26 mouse cellular contexts compared by ENCODE assay signal in genomic region chr3:85820839-85821548, GRCm38 (mm10). TPM values are rescaled to one million over a fixed set of nuclear protein-coding genes. Genes with fewer than 3 reads are reported as not detected.
DNase-seq lines count a peak whose midpoint lies in the region; ATAC-seq and TF ChIP-seq lines count a peak whose summit lies in the region.
"Had no signal": no experiment of that assay in that cellular context is flagged by ENCODE, and none has a peak within 500 bp of the region (broad histone marks: within the 10 kb centered on the region; RNA-seq: fewer than 3 reads in every experiment).

No protein-coding gene starts in this region.

- no peaks in the 10 kb centered on the region for H3K36me3 ChIP-seq in forebrain, embryonic 16.5 days (ENCODE audit: control insufficient read depth, insufficient read depth)
- H3K36me3 ChIP-seq in forebrain, embryonic 11.5 days (ENCODE audit: control insufficient read depth, insufficient read depth, low read length), result no peaks in the 10 kb centered on the region
- no peaks in the 10 kb centered on the region for H3K36me3 ChIP-seq in kidney, postnatal 0 days (ENCODE audit: insufficient read depth, low read length)
- no peaks in the 10 kb centered on the region for H3K36me3 ChIP-seq in midbrain, embryonic 15.5 days (replicated peaks)
- H3K36me3 ChIP-seq: embryonic facial prominence, embryonic 12.5 days; heart, embryonic 13.5 days; kidney, embryonic 15.5 days; liver, embryonic 12.5 days had no signal

- no peaks in the 10 kb centered on the region for H3K9me3 ChIP-seq in forebrain, embryonic 16.5 days (ENCODE audit: control insufficient read depth, low read length)
- H3K9me3 ChIP-seq in forebrain, embryonic 11.5 days (ENCODE audit: control insufficient read depth, low read length), result no peaks in the 10 kb centered on the region
- no peaks in the 10 kb centered on the region for H3K9me3 ChIP-seq in kidney, postnatal 0 days (replicated peaks; ENCODE audit: low read length)
- no peaks in the 10 kb centered on the region for H3K9me3 ChIP-seq in midbrain, embryonic 15.5 days
- H3K9me3 ChIP-seq: embryonic facial prominence, embryonic 12.5 days; heart, embryonic 13.5 days; kidney, embryonic 15.5 days; liver, embryonic 12.5 days had no signal

- no peaks in the 10 kb centered on the region for H3K27me3 ChIP-seq in forebrain, embryonic 16.5 days (replicated peaks; ENCODE audit: control insufficient read depth, insufficient read depth, low read length)
- H3K27me3 ChIP-seq in forebrain, embryonic 11.5 days (ENCODE audit: control insufficient read depth, insufficient read depth, low read length), result no peaks in the 10 kb centered on the region
- H3K27me3 ChIP-seq in kidney, postnatal 0 days (ENCODE audit: insufficient read depth, low read length), result no peaks in the 10 kb centered on the region
- H3K27me3 ChIP-seq in midbrain, embryonic 15.5 days (replicated peaks), result no peaks in the 10 kb centered on the region
- H3K27me3 ChIP-seq: embryonic facial prominence, embryonic 12.5 days; heart, embryonic 13.5 days; kidney, embryonic 15.5 days; liver, embryonic 12.5 days; Patski had no signal

- no peak for DNase-seq in forebrain, embryonic 11.5 days (ENCODE audit: low spot score)
- peak; percentile 32 for DNase-seq in kidney, postnatal 0 days (ENCODE audit: low spot score)
- no peak for DNase-seq in kidney, postnatal 10 days
- peak; percentile 26 for DNase-seq in retina, embryonic 14.5 days (ENCODE audit: low spot score)
- no peak for DNase-seq in thymus, postnatal 25 days
- DNase-seq: adrenal gland, postnatal 14 days; cerebellum, adult 11-12 months; cerebellum, adult 9-11 months; embryo, embryonic 11 days; gastrocnemius, postnatal 10 days; heart, postnatal 10 days; kidney, adult 18-20 months; kidney, postnatal 4 days; left cerebral cortex, postnatal 4 days; liver, postnatal 0 days; lung, postnatal 4 days; right cerebral cortex, postnatal 14 days had no signal

- TF ChIP-seq CTCF in kidney, postnatal 0 days (IDR thresholded peaks at IDR 0.05; ENCODE audit: low read depth), result no peak

- H3K27ac ChIP-seq in forebrain, embryonic 16.5 days (ENCODE audit: low read length), result peak overlapping the region; percentile 65
- H3K27ac ChIP-seq in forebrain, embryonic 11.5 days (ENCODE audit: low read depth, low read length), result no peak overlapping the region
- H3K27ac ChIP-seq in kidney, postnatal 0 days, result no peak overlapping the region
- peak overlapping the region; percentile 76 for H3K27ac ChIP-seq in midbrain, embryonic 15.5 days
- H3K27ac ChIP-seq: embryonic facial prominence, embryonic 12.5 days; heart, embryonic 13.5 days; kidney, embryonic 15.5 days; liver, embryonic 12.5 days had no signal

- H3K4me1 ChIP-seq in forebrain, embryonic 16.5 days (replicated peaks; ENCODE audit: control insufficient read depth, insufficient read depth, low read length), result peaks cover 3% of the 10 kb centered on the region; the same call in 1 of the 2 replicates
- no peaks in the 10 kb centered on the region for H3K4me1 ChIP-seq in forebrain, embryonic 11.5 days (replicated peaks; ENCODE audit: control insufficient read depth, insufficient read depth, low read length)
- H3K4me1 ChIP-seq in kidney, postnatal 0 days (replicated peaks; ENCODE audit: insufficient read depth, low read length), result peaks cover 4% of the 10 kb centered on the region; the same call in 1 of the 2 replicates
- H3K4me1 ChIP-seq in midbrain, embryonic 15.5 days, result 0 out of 2 replicates have a peak, but pooled peaks cover 6% of the 10 kb centered on the region
- H3K4me1 ChIP-seq: embryonic facial prominence, embryonic 12.5 days; heart, embryonic 13.5 days; liver, embryonic 12.5 days had no signal

- H3K4me3 ChIP-seq in forebrain, embryonic 16.5 days (replicated peaks; ENCODE audit: low read length), result no peak overlapping the region
- H3K4me3 ChIP-seq in forebrain, embryonic 11.5 days (ENCODE audit: low read depth, low read length), result no peak overlapping the region
- H3K4me3 ChIP-seq in kidney, postnatal 0 days (replicated peaks; ENCODE audit: low read depth, low read length), result no peak overlapping the region
- peak overlapping the region; percentile 17; the same call in 1 of the 2 replicates for H3K4me3 ChIP-seq in midbrain, embryonic 15.5 days
- H3K4me3 ChIP-seq: embryonic facial prominence, embryonic 12.5 days; heart, embryonic 13.5 days; kidney, embryonic 15.5 days; liver, embryonic 12.5 days; megakaryocyte, embryonic 14.5 days had no signal

- no peak overlapping the region for H3K9ac ChIP-seq in forebrain, embryonic 16.5 days (replicated peaks; ENCODE audit: low read depth, low read length)
- no peak overlapping the region for H3K9ac ChIP-seq in forebrain, embryonic 11.5 days (ENCODE audit: low read length)
- no peak overlapping the region for H3K9ac ChIP-seq in kidney, postnatal 0 days (ENCODE audit: low read depth, low read length)
- H3K9ac ChIP-seq in midbrain, embryonic 15.5 days, result no peak overlapping the region
- H3K9ac ChIP-seq: embryonic facial prominence, embryonic 12.5 days; heart, embryonic 13.5 days; kidney, embryonic 15.5 days; liver, embryonic 12.5 days; liver, postnatal 0 days had no signal

- no peak for ATAC-seq in forebrain, embryonic 16.5 days
- ATAC-seq in forebrain, embryonic 11.5 days (replicated peaks; ENCODE audit: low FRiP score), result no peak
- ATAC-seq in kidney, postnatal 0 days (replicated peaks; ENCODE audit: low FRiP score, low read depth), result no peak
- peak; percentile 86 for ATAC-seq in midbrain, embryonic 15.5 days (replicated peaks)
- ATAC-seq: inflammation-experienced regulatory T-cells, adult 6 months; liver, embryonic 12.5 days; liver, postnatal 0 days; Patski had no signal

- H3K4me2 ChIP-seq in forebrain, embryonic 16.5 days (ENCODE audit: low read length), result no peak overlapping the region
- H3K4me2 ChIP-seq in forebrain, embryonic 11.5 days (ENCODE audit: low read depth, low read length, severe bottlenecking), result no peak overlapping the region
- no peak overlapping the region for H3K4me2 ChIP-seq in kidney, postnatal 0 days (ENCODE audit: low read length)
- peak overlapping the region; percentile 37 for H3K4me2 ChIP-seq in midbrain, embryonic 15.5 days
- H3K4me2 ChIP-seq: embryonic facial prominence, embryonic 12.5 days; heart, embryonic 13.5 days; kidney, embryonic 15.5 days; liver, embryonic 12.5 days had no signal

- 65% methylated on average over 15 of the region's 15 CpGs for WGBS in forebrain, embryonic 16.5 days
- 85% methylated on average over 15 of the region's 15 CpGs for WGBS in forebrain, embryonic 11.5 days
- 59% methylated on average over 15 of the region's 15 CpGs for WGBS in kidney, postnatal 0 days
- 34% methylated on average over 15 of the region's 15 CpGs for WGBS in midbrain, embryonic 15.5 days

RNA-seq across cellular contexts. Expression of gene Fam160a1, which starts 3.9 kb away (rescaled TPM):
- polyA plus RNA-seq in forebrain, embryonic 16.5 days (2015; fragmentation: Nextera tagmentation; extraction: Ambion mirVana), result 1.4 and 1.7 TPM in 2 replicates
- 0.64 and 0.67 TPM in 2 replicates for polyA plus RNA-seq in forebrain, embryonic 11.5 days (2014; fragmentation: Nextera tagmentation; extraction: Ambion mirVana)
- 5.5 and 6.8 TPM in 2 replicates for polyA plus RNA-seq in kidney, postnatal 0 days (2015; fragmentation: Nextera tagmentation; extraction: Ambion mirVana)
- 0.21 and 0.45 TPM in 2 replicates for polyA plus RNA-seq in midbrain, embryonic 15.5 days (2015; fragmentation: Nextera tagmentation; extraction: Ambion mirVana)

Comparison
In these comparisons a context has a peak if more than half of its experiments do, and no peak if none do; other contexts are left out.
1. H3K27ac ChIP-seq: peak in forebrain, embryonic 16.5 days (single experiment) and midbrain, embryonic 15.5 days (single experiment); none in forebrain, embryonic 11.5 days (single experiment) and kidney, postnatal 0 days (single experiment).
2. DNase-seq: peak in kidney, postnatal 0 days (single experiment) and retina, embryonic 14.5 days (single experiment); none in forebrain, embryonic 11.5 days (single experiment), kidney, postnatal 10 days (single experiment) and thymus, postnatal 25 days (single experiment).